Mouse (Mus musculus) neural tube, embryonic 15.5 days (tissue): ENCODE results near the gene Flnb. TPM values are rescaled to one million over a fixed set of nuclear protein-coding genes. Genes with fewer than 3 reads are reported as not detected.

Experiments used
- ATAC-seq: fragments of 200-750 bp; cut with Nextera tagmentation; 2 replicates; pipeline ENCODE4 v1.8.0; 2017; ENCODE audit warnings: mild to moderate bottlenecking, moderate TSS enrichment, moderate library complexity; ENCODE audit not compliant: low FRiP score
- H3K27ac ChIP-seq: fragments of 300-500 bp; sonication (generic); replicated peaks from 2 replicates; pipeline ENCODE4 v1.5.1; 2015; ENCODE audit warnings: mild to moderate bottlenecking, inconsistent platforms
- H3K27me3 ChIP-seq: fragments of 300-500 bp; sonication (generic); replicated peaks from 2 replicates; pipeline ENCODE4 v1.6.1; 2015; ENCODE audit warnings: inconsistent platforms
- H3K36me3 ChIP-seq: fragments of 300-500 bp; sonication (generic); 2 replicates; pipeline ENCODE4 v1.6.1; 2015; ENCODE audit warnings: inconsistent platforms
- H3K4me1 ChIP-seq: fragments of 300-500 bp; sonication (generic); 2 replicates; pipeline ENCODE4 v1.6.1; 2015; ENCODE audit warnings: inconsistent platforms
- H3K4me2 ChIP-seq: fragments of 300-500 bp; sonication (generic); 2 replicates; pipeline ENCODE4 v1.6.1; 2015; ENCODE audit warnings: inconsistent platforms, mild to moderate bottlenecking, moderate library complexity
- H3K4me3 ChIP-seq: fragments of 300-500 bp; sonication (generic); replicated peaks from 2 replicates; pipeline ENCODE4 v1.5.1; 2015; ENCODE audit warnings: mild to moderate bottlenecking, inconsistent platforms
- H3K9ac ChIP-seq: fragments of 300-500 bp; sonication (generic); replicated peaks from 2 replicates; pipeline ENCODE4 v1.6.1; 2015; ENCODE audit warnings: mild to moderate bottlenecking, inconsistent platforms
- H3K9me3 ChIP-seq: fragments of 300-500 bp; sonication (generic); replicated peaks from 2 replicates; pipeline ENCODE4 v1.6.1; 2016; ENCODE audit warnings: inconsistent platforms
- WGBS: fragments of 180-500 bp; shearing (Covaris S2); methylation state at CpG from one replicate; pipeline ENCODE4 v1.1.7; 2015; ENCODE audit warnings: mixed read lengths; 5-methylcytosine and 5-hydroxymethylcytosine counted together
- polyA plus RNA-seq: library from polyadenylated mRNA; unstranded; fragments of >200 nt; fragmentation: Nextera tagmentation; extraction: Ambion mirVana; gene quantifications from 2 replicates; pipeline ENCODE4 v1.2.1, GENCODE M21; 2015

Gene Flnb
- polyA plus RNA-seq, 1 experiment from 2014 or later = 6.8 TPM

DNA sequence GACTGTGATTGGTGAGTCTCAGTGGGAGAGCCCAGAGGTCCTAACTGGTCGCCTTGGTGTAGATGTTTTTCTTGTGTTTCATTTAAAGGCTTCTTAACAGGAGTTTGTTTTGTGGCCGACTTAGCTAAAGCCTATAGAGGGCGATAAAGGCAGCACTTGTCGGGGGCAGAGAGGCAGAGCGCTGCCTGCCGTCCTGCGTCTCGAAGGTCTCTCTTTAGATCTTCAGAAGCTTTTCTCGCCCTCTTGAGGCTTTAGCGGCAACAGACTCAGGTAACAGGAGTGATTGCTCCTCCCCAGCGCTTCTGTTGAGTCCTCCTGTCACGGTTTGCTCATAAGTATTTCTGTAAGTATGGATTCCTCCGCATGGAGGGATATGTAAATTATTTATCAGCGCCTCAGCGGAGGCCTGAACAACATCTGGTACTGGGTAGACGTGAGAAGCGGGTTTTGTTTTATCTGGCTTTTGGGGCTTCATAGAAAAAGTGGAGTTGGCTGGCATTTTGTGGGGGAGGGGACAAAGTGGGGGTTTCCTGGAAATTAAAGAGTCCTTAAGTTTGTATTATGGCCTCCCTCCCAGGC lies 119.4 kb downstream of the Flnb start:
- 15% methylated on average over 17 of the region's 17 CpGs for WGBS
- no peak overlapping the region for H3K9ac ChIP-seq
- ATAC-seq = peak; percentile 46
- no peak overlapping the region for H3K4me2 ChIP-seq
- peak overlapping the region; percentile 41; the same call in 1 of the 2 replicates for H3K27ac ChIP-seq
- H3K4me1 ChIP-seq = peaks cover 26% of the 10 kb centered on the region
- H3K27me3 ChIP-seq = no peaks in the 10 kb centered on the region
- peaks cover 59% of the 10 kb centered on the region for H3K36me3 ChIP-seq
- no peaks in the 10 kb centered on the region for H3K9me3 ChIP-seq
- H3K4me3 ChIP-seq = no peak overlapping the region

DNA sequence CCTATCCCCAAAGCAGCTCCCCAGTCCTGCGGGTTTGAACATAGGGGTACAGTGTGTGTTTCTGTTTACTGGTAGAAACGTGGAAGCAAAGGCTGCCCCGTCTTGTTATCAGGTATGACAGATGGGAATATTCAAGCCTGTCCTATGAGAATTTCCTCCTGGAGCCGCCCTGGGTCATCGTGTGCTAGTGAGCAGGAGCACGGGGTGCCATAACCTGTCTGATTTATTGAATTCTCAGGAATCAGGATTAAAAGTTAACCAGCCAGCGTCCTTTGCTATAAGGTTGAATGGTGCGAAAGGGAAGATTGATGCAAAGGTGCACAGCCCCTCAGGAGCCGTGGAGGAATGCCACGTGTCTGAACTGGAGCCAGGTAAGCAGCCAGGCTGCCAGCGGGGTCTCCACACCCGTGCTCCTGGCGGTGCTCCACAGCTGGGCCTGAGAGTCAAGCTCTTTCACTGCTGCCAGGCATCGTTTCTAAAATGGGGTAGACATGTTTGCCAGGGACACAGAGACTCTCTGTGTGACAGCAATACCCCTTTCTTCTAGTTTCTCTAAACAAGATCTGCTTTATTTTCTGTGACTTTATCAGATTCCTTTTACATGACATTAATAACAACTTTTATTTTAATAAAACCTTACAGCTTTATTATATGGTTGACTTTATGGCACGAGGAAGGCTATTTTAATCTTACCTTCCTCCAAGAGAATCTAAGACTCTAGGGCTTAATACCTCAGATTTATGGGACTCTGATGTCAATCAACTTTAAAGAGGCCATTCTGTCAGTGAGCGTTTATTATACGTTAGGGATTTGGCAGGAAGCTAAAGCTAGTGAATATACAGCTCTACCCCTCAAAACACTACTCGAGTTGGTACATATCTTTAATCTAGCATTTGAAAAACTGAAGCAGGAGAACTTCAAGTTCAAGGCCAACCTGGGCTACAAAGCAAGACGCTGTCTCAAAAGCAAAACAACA lies 121.3 kb downstream of the Flnb start:
- ATAC-seq = no peak
- 70% methylated on average over 19 of the region's 19 CpGs for WGBS
- peaks cover 52% of the 10 kb centered on the region for H3K36me3 ChIP-seq

DNA sequence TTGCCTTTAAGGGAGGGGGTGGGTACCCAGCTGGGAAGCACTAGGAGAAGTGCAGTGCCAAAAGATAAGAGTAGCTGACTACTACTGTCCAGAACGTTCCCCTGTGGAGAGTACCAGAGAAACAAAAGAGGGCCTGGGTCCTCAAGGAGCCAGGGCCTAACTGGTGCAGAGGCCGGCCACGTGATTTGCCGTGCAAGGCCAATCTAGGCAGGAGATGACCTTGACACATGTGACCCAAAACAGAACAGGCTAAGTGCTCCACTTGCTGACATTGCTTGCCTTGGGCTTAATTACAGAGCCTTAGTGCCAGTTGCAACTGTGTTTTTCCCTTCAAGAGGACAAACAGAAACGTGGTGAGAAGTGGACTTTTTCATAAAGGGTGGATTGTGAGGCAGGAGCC lies 123.7 kb downstream of the Flnb start:
- H3K27ac ChIP-seq = no peak overlapping the region
- no peak overlapping the region for H3K4me3 ChIP-seq
- no peak overlapping the region for H3K9ac ChIP-seq
- 85% methylated on average over 5 of the region's 5 CpGs for WGBS
- peaks cover 27% of the 10 kb centered on the region for H3K4me1 ChIP-seq
- H3K27me3 ChIP-seq = no peaks in the 10 kb centered on the region
- H3K9me3 ChIP-seq = no peaks in the 10 kb centered on the region
- no peak overlapping the region for H3K4me2 ChIP-seq
- H3K36me3 ChIP-seq = peaks cover 45% of the 10 kb centered on the region
- ATAC-seq = no peak

More for the DNA sequence above, 121.3 kb downstream of the Flnb start:
- Histone ChIP-seq H3K9ac (no peak overlapping the region), H3K9me3 (no peaks in the 10 kb centered on the region), H3K4me1 (peaks cover 32% of the 10 kb centered on the region), H3K27me3 (no peaks in the 10 kb centered on the region), H3K27ac (peak overlapping the region; percentile 20; the same call in 1 of the 2 replicates), H3K4me3 (no peak overlapping the region), H3K4me2 (no peak overlapping the region)

DNA sequence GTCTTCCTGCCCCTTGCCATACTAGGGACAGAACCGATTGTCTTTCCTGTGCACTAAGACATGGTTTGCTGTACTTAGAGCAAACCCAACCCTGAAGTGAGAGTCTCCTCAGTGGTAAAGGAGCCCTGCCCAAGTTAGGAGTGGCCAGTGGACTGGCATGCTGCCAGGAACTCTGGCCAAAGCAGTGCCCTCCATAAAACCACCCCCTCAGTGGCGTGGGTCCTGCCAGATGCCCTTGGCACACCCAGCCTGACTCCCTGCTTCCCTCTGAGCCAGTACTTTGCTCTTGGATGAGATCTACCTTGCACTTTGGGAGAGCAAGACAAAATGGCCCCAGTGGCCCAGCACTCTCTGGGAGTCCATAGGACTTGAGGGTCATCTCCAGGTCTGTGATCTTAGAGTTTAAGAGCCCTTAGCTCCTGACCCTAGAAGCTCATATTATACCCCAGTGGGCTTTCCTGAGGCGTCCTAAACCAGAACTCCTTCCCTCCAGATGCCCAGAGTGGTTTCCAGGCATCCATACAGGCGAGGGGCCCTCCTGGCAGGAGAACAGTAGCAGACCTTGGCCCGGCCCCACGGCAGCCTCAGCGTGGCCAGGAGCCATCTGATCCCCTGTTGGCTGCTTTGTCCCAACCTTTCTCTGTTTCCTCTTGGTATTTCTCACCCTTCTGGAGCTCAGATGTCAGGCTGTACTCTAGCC lies 125.5 kb downstream of the Flnb start:
- Histone ChIP-seq H3K36me3 (peaks cover 55% of the 10 kb centered on the region), H3K4me3 (no peak overlapping the region), H3K4me1 (peaks cover 12% of the 10 kb centered on the region), H3K27ac (peak overlapping the region; percentile 58), H3K27me3 (no peaks in the 10 kb centered on the region), H3K9ac (no peak overlapping the region), H3K9me3 (no peaks in the 10 kb centered on the region), H3K4me2 (no peak overlapping the region)
- peak; percentile 46 for ATAC-seq
- 75% methylated on average over 7 of the region's 7 CpGs for WGBS

DNA sequence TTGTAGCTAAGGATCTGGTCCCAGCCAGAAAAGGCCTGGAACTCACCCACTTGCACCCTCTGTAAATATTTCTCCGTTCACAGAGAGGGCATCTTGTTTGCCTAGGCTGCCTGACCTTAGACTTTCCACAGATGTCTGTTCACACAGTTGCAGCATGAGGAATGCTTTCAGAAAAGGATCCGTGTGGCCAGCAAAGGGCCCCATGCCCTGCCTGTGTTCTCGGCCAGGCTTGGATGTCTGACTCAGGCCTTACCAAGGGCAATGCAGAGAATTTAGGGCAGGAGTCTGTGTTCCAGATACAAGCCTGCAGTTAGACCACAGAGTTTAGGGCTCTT lies 126.0 kb downstream of the Flnb start:
- Histone ChIP-seq H3K9me3 (no peaks in the 10 kb centered on the region), H3K4me1 (peaks cover 9% of the 10 kb centered on the region), H3K4me2 (no peak overlapping the region), H3K27ac (peak overlapping the region; percentile 58), H3K9ac (no peak overlapping the region), H3K36me3 (peaks cover 60% of the 10 kb centered on the region), H3K4me3 (no peak overlapping the region), H3K27me3 (no peaks in the 10 kb centered on the region)
- 85% methylated on average over 3 of the region's 3 CpGs for WGBS
- no peak for ATAC-seq

DNA sequence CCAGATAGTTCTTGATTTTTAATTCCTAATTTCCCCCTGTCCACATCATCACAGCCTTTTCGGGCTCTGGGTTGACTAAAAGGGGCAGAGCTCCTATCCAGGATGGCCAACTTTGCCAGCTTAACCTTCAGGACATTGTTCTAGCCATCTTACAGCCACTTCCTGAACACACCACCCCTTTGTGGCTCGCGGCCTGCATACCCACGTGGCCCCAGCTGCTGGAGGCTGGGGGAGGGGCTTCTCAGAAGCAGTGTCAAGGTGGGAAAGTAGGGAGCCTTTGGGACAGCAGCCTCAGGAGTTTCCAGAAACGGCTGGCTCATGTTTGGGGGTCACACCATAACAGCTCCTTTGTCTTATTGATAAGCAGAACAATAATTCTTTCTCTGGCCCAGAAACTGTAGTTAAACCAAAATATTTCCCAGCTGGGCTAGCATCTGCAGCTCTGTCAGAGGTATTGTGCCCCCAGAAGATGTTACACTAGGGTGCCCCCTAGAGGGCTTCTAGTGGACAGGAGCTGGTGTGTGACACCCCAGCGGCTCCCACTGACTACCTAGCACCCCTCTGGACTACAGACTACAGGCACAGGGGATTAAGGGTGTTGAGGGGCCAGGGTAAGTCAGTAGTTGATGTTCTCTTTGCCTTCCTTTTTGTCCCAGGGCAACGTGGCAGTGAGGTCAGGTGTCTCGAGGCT lies 126.7 kb downstream of the Flnb start:
- ATAC-seq = no peak
- H3K4me1 ChIP-seq = peaks cover 6% of the 10 kb centered on the region; the same call in 1 of the 2 replicates
- H3K27me3 ChIP-seq = no peaks in the 10 kb centered on the region
- no peak overlapping the region for H3K9ac ChIP-seq
- H3K36me3 ChIP-seq = peaks cover 65% of the 10 kb centered on the region
- 58% methylated on average over 8 of the region's 8 CpGs for WGBS
- H3K4me3 ChIP-seq = no peak overlapping the region
- peak overlapping the region; percentile 58; the same call in 1 of the 2 replicates for H3K27ac ChIP-seq
- no peak overlapping the region for H3K4me2 ChIP-seq
- H3K9me3 ChIP-seq = no peaks in the 10 kb centered on the region

DNA sequence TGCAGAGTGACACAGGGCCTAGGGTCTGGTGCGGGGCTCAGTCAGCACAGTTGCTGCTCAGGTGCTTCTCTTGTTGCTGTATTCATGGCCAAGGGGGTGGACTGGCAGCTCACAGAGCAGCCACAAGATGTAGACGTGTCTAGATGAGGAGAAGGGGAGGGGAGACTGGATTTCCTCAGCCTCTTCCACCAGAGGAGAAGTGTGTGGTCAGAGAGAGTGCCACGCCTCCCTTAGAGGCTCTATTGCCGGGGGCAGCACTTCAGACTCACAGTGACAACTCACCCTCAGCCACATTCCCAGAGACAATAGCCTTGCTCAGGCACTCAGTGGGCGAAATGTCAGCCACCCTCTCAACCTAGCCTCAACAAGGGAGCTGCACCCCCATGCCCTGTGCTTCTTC lies 127.5 kb downstream of the Flnb start:
- no peaks in the 10 kb centered on the region for H3K27me3 ChIP-seq
- 73% methylated on average over 5 of the region's 5 CpGs for WGBS
- H3K9me3 ChIP-seq = no peaks in the 10 kb centered on the region

DNA sequence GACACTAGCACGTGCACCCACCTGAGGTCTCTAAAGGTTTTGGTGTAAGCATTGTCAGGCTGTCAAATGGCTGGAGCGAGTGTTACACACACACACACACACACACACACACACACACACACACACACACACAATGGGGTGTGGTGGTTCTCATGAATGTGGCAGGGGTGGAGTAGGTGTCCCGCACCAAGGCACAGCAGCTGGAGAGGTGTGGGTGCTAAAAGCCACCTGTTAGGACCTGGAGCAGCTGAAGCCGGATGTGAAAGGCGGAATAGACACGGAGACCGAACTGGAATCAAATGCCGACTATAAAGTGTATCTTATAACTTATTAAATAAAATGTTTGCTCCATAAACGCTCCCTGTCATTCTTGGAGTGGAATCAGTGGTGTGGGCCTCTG lies 133.5 kb downstream of the Flnb start:
- Histone ChIP-seq H3K27ac (no peak overlapping the region), H3K9ac (no peak overlapping the region), H3K9me3 (no peaks in the 10 kb centered on the region), H3K27me3 (no peaks in the 10 kb centered on the region), H3K4me1 (0 out of 2 replicates have a peak, but pooled peaks cover 7% of the 10 kb centered on the region), H3K36me3 (peaks cover 44% of the 10 kb centered on the region), H3K4me3 (no peak overlapping the region), H3K4me2 (no peak overlapping the region)
- WGBS = 94% methylated on average over 9 of the region's 9 CpGs
- no peak for ATAC-seq

More for the DNA sequence above, 127.5 kb downstream of the Flnb start:
- Histone ChIP-seq H3K36me3 (peaks cover 67% of the 10 kb centered on the region), H3K9ac (no peak overlapping the region), H3K4me1 (peaks cover 6% of the 10 kb centered on the region; the same call in 1 of the 2 replicates), H3K27ac (no peak overlapping the region), H3K4me2 (no peak overlapping the region), H3K4me3 (no peak overlapping the region)
- no peak for ATAC-seq

DNA sequence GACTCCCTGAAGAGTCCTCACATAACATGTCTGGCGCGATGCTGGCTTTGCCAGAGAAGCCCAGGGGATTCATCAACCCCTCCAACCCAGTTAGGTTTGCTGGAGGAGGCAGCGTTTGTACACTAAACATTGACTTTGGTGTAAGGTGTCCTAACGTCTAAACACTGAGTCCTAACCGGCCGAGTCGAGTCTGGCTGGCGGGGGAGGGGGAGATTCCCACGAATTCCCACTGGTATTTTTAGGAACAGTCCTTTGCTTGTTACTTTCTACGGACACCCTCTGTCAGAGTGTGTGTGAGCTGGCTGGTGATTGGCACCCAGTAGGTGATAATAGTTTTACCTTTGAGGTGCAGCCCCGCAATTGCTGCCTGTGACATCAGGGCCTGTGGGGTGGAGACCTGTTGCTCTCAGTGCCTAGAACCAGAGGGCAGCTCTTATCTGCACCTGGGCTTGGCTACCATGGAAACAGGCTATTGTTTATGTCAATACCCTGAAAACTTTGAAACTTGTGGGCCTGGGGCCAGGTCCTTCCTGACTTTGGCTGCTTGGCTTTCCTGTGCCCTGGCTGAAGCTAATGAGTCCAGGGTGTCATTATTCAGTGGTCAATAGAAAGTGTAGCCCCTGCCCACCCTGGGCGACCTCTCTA lies 135.0 kb downstream of the Flnb start:
- H3K4me3 ChIP-seq = no peak overlapping the region
- peak overlapping the region; percentile 30; the same call in 1 of the 2 replicates for H3K27ac ChIP-seq
- no peak overlapping the region for H3K4me2 ChIP-seq
- WGBS = 33% methylated on average over 12 of the region's 12 CpGs
- 0 out of 2 replicates have a peak, but pooled peaks cover 7% of the 10 kb centered on the region for H3K4me1 ChIP-seq
- H3K9me3 ChIP-seq = no peaks in the 10 kb centered on the region
- ATAC-seq = no peak
- H3K9ac ChIP-seq = no peak overlapping the region
- H3K27me3 ChIP-seq = no peaks in the 10 kb centered on the region
- H3K36me3 ChIP-seq = peaks cover 39% of the 10 kb centered on the region

DNA sequence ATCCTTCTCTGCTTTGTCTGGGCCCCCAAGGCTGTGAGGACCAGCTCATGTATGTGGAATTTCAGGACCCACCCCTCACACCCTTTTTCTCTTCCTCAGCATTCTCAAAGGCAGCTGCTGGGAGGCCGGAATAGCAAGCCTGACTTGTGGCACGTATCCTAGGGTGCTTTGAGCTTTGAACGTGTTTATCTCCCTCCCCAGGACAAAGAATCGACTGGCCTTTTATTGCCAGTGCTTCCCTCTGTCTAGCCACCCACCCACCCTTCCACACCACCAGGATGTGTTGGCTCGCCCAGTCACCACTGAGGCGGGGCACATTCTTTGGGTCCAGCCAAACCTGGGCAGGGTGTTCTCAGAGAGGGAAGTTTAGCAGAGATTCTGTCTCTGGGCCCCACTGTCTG lies 136.3 kb downstream of the Flnb start:
- no peak overlapping the region for H3K27ac ChIP-seq
- ATAC-seq = no peak
- WGBS = 21% methylated on average over 6 of the region's 6 CpGs
- H3K36me3 ChIP-seq = peaks cover 26% of the 10 kb centered on the region
- H3K4me2 ChIP-seq = no peak overlapping the region
- no peaks in the 10 kb centered on the region for H3K27me3 ChIP-seq
- H3K4me1 ChIP-seq = 0 out of 2 replicates have a peak, but pooled peaks cover 7% of the 10 kb centered on the region
- H3K9ac ChIP-seq = no peak overlapping the region
- H3K9me3 ChIP-seq = no peaks in the 10 kb centered on the region
- H3K4me3 ChIP-seq = no peak overlapping the region

DNA sequence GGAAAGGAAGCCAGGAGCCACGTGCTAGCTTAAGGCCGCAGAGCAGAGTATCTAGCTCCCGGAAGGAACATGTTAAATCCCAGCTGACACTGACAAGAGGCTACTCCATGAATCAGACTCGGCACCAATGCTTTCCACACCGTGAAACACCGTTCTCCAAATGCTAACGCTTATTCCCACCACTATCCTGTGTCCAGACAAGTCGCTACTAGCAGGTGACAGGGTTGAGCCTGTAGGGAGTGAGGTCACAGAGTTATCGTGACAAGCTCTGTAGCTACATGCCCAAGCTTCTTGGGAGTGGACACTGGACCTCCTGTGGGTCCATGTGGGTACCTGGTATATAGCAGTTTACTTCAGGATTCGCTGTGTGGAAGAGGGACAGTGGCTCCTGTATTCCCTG lies 138.7 kb downstream of the Flnb start:
- Histone ChIP-seq H3K9me3 (no peaks in the 10 kb centered on the region), H3K27me3 (no peaks in the 10 kb centered on the region), H3K4me1 (0 out of 2 replicates have a peak, but pooled peaks cover 7% of the 10 kb centered on the region), H3K9ac (no peak overlapping the region), H3K36me3 (peaks cover 4% of the 10 kb centered on the region; the same call in 1 of the 2 replicates), H3K4me3 (no peak overlapping the region), H3K4me2 (no peak overlapping the region), H3K27ac (no peak overlapping the region)
- WGBS = 82% methylated on average over 10 of the region's 10 CpGs
- no peak for ATAC-seq
